Mouse (Mus musculus): ENCODE measurements around the gene Nnmt.

GRCm38 (mm10) chr9:48596924-48597323, 8.0 kb downstream of the Nnmt start:
- TF ChIP-seq POLR2A (IDR thresholded peaks at IDR 0.05; ENCODE audit: extremely low read depth, insufficient read depth, low read length) (no peak), CTCF (IDR thresholded peaks at IDR 0.05; ENCODE audit: extremely low read depth, insufficient read depth, low read length) (no peak)

All from cortical plate, adult 2 months (tissue).